Mouse (Mus musculus) layer of hippocampus, adult 18-20 months (tissue): ENCODE measurements around the gene Taf10. TPM values are rescaled to one million over a fixed set of nuclear protein-coding genes. Genes with fewer than 3 reads are reported as not detected.

Experiments
- DNase-seq, 2 experiments: peaks; one replicate each; pipeline ENCODE4 v3.0.0; 2022; ENCODE audit warnings: low spot score in 2 of 2
- total RNA-seq, 2 experiments: library from RNA; stranded (reverse); gene quantifications; 2 replicates each; pipeline ENCODE4 v1.2.3; 2021

Taf10 gene
- total RNA-seq, 2 experiments from 2014 or later = 108 to 114 TPM

DNA sequence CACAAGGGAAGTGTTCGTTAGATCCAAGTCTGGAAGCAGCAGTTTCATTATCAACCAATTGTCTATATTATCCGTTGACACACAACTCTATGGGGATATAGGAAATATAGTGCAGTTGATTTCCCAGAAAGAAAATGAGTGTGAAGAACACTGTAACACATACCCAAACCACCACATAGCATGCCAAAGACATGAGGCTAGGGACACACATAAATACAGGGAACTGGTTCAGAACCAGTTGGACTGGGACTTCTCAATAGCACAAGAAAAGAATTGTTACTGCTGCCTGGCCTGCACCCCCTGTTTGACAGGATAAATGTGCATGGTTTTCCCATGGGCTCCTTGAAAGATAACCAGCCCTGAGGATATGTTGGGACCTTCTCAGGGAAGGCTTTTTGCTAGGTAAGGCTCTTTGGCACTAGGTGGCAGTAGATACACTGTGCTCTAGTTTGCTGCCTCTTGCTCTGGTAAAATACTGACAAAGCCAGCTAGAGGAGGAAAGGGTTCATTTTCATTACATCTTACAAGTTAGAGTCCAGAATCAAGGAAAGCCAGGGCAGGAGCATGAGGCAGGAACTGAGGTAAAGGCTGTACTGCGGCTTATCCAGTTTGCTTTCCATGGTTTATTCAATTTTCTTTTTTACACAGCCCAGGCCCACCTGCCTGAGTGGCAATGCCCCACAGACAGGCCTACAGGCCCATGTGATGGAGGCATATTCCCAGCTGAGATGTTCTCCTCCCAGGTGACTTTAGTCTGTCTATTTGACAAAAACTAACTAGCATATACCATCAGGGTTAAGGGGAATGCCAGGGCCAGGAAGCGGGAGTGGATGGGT, 17.8 kb downstream of the Taf10 start:
- DNase-seq = peak in 1 of 2 experiments; percentile 84

DNA sequence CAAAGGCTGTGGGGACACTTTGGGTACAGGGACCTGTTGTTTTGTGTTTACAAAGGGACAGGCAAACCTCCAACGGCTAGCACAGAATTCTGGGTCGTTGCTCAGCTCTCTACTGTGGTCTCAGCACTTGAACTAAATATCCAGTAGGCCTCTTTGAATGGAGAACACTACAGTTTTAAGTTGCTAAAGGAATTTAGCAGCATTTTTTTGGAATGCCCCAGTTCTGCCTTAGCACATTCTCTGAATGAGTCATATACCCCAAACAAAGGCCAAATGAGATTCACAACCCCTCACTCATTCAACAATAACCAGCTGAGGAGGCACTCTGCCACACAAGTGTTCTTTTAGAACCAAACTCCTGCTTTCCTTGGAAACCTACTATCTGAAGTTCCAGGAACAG, 22.2 kb downstream of the Taf10 start:
- no peak for DNase-seq

DNA sequence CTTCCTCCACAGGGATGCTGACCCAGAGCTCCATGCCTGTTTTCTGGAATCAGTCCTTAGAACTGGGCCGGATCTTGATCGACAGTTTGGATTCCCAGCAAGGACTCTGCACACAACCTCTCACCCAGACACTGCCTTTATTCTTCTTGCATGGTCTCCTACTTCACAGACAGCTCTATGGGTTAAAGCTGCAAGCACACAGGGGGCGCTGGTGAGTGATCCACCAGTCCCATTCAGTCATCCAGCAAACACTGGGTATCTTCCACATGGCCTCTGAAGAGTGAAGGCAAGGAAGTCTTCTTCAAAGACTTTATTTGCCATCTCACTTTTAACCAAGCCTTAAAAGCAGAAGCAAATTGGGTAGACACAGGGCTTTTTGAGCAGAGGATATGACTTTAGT, 28.8 kb downstream of the Taf10 start:
- DNase-seq = no peak

DNA sequence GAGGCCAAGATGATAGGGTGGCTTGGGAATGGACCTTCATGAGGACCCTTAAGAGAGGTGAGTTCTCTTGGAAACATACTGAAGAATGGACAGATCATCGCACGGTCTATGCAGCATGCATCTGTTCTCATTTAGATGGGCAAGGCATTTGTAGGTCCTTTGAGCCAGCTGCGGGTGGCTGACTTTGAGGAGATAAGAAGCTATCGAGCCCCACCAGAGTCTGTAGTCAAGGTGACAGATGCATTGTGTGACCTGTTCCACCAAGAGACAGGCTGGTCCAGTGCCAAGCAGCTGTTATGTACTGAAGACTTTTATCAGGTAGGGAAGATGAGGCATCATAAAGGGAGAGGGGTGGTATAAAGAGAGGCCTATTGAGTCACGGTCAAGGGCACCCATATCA, 35.4 kb downstream of the Taf10 start:
- DNase-seq = no peak

DNA sequence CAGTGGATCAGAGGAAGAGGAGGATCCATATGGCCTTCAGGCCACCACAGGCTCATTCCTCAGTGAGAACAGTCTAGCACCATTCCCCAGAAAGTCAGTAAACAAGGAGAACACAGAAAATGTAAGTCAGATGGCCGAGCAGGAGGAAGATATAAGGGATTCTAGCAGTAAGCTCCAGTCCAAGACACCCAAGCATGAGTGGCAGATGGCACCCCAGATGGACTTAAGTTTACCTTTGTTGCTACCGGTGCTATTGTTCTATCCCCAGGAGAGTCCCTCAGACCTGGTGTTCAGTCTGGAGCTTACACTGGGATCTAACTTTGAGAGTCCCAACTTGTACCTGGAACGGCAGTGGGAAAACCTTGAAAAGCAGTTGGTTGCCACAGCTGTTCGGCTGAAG, 40.3 kb downstream of the Taf10 start:
- no peak for DNase-seq

- peak; percentile 39 to 69 for DNase-seq
Observed at GRCm38 (mm10) chr7:105703184-105703583, 41.0 kb downstream of the Taf10 start.

DNA sequence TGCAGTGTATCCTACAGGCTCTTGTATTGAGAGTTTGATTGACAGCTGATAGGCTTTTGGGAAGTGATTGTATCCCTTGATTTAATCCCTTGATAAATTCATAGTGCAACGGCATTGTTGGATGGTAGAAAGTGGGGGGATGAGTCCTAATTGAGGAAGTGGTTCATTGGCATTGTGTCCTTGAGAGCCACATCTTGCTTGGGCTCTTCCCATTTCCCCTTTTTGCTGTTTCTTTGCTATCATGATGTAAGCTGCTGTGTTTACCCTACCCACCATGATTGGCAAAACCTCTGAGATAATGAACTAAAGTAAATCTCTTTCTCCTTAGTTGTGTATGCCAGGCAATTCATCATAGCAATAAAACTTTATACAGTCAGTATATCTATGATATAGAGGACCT, 53.3 kb downstream of the Taf10 start:
- DNase-seq = no peak

Other genes starting within 250 kb of the Taf10 start
- 10 to 100 TPM; 83.8 to 89.3 TPM for gene Smpd1, start 190.0 kb downstream of the Taf10 start, total RNA-seq
- gene Apbb1, start 162.7 kb downstream of the Taf10 start, total RNA-seq = 100 to 1,000 TPM; 382 to 388 TPM
- gene Hpx, start 144.2 kb downstream of the Taf10 start, total RNA-seq = under 1 TPM in 1 of 2 experiments, not detected in 1; 0.42 TPM
- 100 to 1,000 TPM; 122 to 136 TPM for gene Trim3, start 110.8 kb downstream of the Taf10 start, total RNA-seq
- gene Timm10b, start 104.3 kb downstream of the Taf10 start, total RNA-seq = 10 to 100 TPM; 69.2 to 73.6 TPM
- 100 to 1,000 TPM; 101 to 110 TPM for gene Arfip2, start 103.9 kb downstream of the Taf10 start, total RNA-seq
- gene Gm45799, start 103.8 kb downstream of the Taf10 start, total RNA-seq = 10 to 100 TPM in 1 of 2 experiments, 1 to 10 TPM in 1; 7.7 to 16.5 TPM
- 1 to 10 TPM; 3.9 to 7.0 TPM for gene Dnhd1, start 93.5 kb downstream of the Taf10 start, total RNA-seq
- 10 to 100 TPM; 73.0 to 77.8 TPM for gene Ilk, start 7.8 kb downstream of the Taf10 start, total RNA-seq
- gene Rrp8, start 7.0 kb downstream of the Taf10 start, total RNA-seq = 10 to 100 TPM; 10.9 to 14.6 TPM
- gene Tpp1, start 7.9 kb upstream of the Taf10 start, total RNA-seq = 10 to 100 TPM; 59.2 to 65.2 TPM
- gene Dchs1, start 43.3 kb upstream of the Taf10 start, total RNA-seq = 10 to 100 TPM; 10.9 to 11.8 TPM
- gene Mrpl17, start 66.7 kb upstream of the Taf10 start, total RNA-seq = 100 to 1,000 TPM; 104 to 108 TPM
- 1 to 10 TPM; 1.3 to 2.0 TPM for gene Gm4070, start 209.6 kb upstream of the Taf10 start, total RNA-seq